Mouse (Mus musculus): ENCODE data around the gene Syn3. TPM values are rescaled to one million over a fixed set of nuclear protein-coding genes. Genes with fewer than 3 reads are reported as not detected.

Syn3 gene
- polyA plus RNA-seq, 2 experiments, result 1.9 to 2.0 TPM

- Histone ChIP-seq H3K36me3 (ENCODE audit: control insufficient read depth, insufficient read depth, low read length) (no peaks in the 10 kb centered on the region), H3K4me2 (replicated peaks; ENCODE audit: low read depth, low read length, severe bottlenecking) (no peak overlapping the region), H3K9ac (ENCODE audit: low read depth, low read length, severe bottlenecking) (no peak overlapping the region), H3K27me3 (ENCODE audit: control insufficient read depth, insufficient read depth, low read length) (no peaks in the 10 kb centered on the region), H3K4me3 (replicated peaks; ENCODE audit: low read length) (no peak overlapping the region), H3K4me1 (ENCODE audit: control insufficient read depth, insufficient read depth, low read length) (peaks cover 3% of the 10 kb centered on the region; the same call in 1 of the 2 replicates), H3K9me3 (ENCODE audit: control insufficient read depth, low read length) (no peaks in the 10 kb centered on the region), H3K27ac (replicated peaks; ENCODE audit: low read depth, low read length) (no peak overlapping the region)
- DNase-seq (ENCODE audit: low spot score), result no peak
- no peak for ATAC-seq (ENCODE audit: low FRiP score, low read depth)
- WGBS, result 17% methylated on average over 2 of the region's 2 CpGs
- TF ChIP-seq POLR2A (IDR thresholded peaks at IDR 0.05; ENCODE audit: borderline replicate concordance, extremely low read depth, insufficient read depth, insufficient read length), result no peak
Observed at GRCm38 (mm10) chr10:86359208-86359607, 139.5 kb downstream of the Syn3 start.

GRCm38 (mm10) chr10:86358307-86358975, 140.3 kb downstream of the Syn3 start:
- WGBS, result 77% methylated on average over 7 of the region's 7 CpGs
- no peak for TF ChIP-seq POLR2A (IDR thresholded peaks at IDR 0.05; ENCODE audit: borderline replicate concordance, extremely low read depth, insufficient read depth, insufficient read length)

GRCm38 (mm10) chr10:86356819-86357563, 141.7 kb downstream of the Syn3 start:
- WGBS, result 52% methylated on average over 5 of the region's 5 CpGs
- Histone ChIP-seq H3K4me2 (replicated peaks; ENCODE audit: low read depth, low read length, severe bottlenecking) (no peak overlapping the region), H3K27me3 (ENCODE audit: control insufficient read depth, insufficient read depth, low read length) (no peaks in the 10 kb centered on the region), H3K27ac (replicated peaks; ENCODE audit: low read depth, low read length) (no peak overlapping the region), H3K36me3 (ENCODE audit: control insufficient read depth, insufficient read depth, low read length) (no peaks in the 10 kb centered on the region), H3K4me3 (replicated peaks; ENCODE audit: low read length) (no peak overlapping the region), H3K9me3 (ENCODE audit: control insufficient read depth, low read length) (no peaks in the 10 kb centered on the region), H3K4me1 (ENCODE audit: control insufficient read depth, insufficient read depth, low read length) (peaks cover 3% of the 10 kb centered on the region; the same call in 1 of the 2 replicates), H3K9ac (ENCODE audit: low read depth, low read length, severe bottlenecking) (no peak overlapping the region)
- ATAC-seq (ENCODE audit: low FRiP score, low read depth), result no peak
- no peak for DNase-seq (ENCODE audit: low spot score)
- TF ChIP-seq POLR2A (IDR thresholded peaks at IDR 0.05; ENCODE audit: borderline replicate concordance, extremely low read depth, insufficient read depth, insufficient read length), result no peak

More at GRCm38 (mm10) chr10:86358307-86358975, 140.3 kb downstream of the Syn3 start:
- Histone ChIP-seq H3K9ac (ENCODE audit: low read depth, low read length, severe bottlenecking) (no peak overlapping the region), H3K4me3 (replicated peaks; ENCODE audit: low read length) (no peak overlapping the region), H3K27ac (replicated peaks; ENCODE audit: low read depth, low read length) (no peak overlapping the region), H3K36me3 (ENCODE audit: control insufficient read depth, insufficient read depth, low read length) (no peaks in the 10 kb centered on the region), H3K4me2 (replicated peaks; ENCODE audit: low read depth, low read length, severe bottlenecking) (no peak overlapping the region), H3K27me3 (ENCODE audit: control insufficient read depth, insufficient read depth, low read length) (no peaks in the 10 kb centered on the region), H3K4me1 (ENCODE audit: control insufficient read depth, insufficient read depth, low read length) (peaks cover 3% of the 10 kb centered on the region; the same call in 1 of the 2 replicates), H3K9me3 (ENCODE audit: control insufficient read depth, low read length) (no peaks in the 10 kb centered on the region)
- ATAC-seq (ENCODE audit: low FRiP score, low read depth) (no peak), DNase-seq (ENCODE audit: low spot score) (no peak)

GRCm38 (mm10) chr10:86352521-86352920, 146.2 kb downstream of the Syn3 start:
- no peak for ATAC-seq (ENCODE audit: low FRiP score, low read depth)
- Histone ChIP-seq H3K4me1 (ENCODE audit: control insufficient read depth, insufficient read depth, low read length) (no peaks in the 10 kb centered on the region), H3K9me3 (ENCODE audit: control insufficient read depth, low read length) (no peaks in the 10 kb centered on the region), H3K36me3 (ENCODE audit: control insufficient read depth, insufficient read depth, low read length) (peaks cover 8% of the 10 kb centered on the region; the same call in 1 of the 2 replicates), H3K4me3 (replicated peaks; ENCODE audit: low read length) (no peak overlapping the region), H3K4me2 (replicated peaks; ENCODE audit: low read depth, low read length, severe bottlenecking) (no peak overlapping the region), H3K9ac (ENCODE audit: low read depth, low read length, severe bottlenecking) (no peak overlapping the region), H3K27ac (replicated peaks; ENCODE audit: low read depth, low read length) (no peak overlapping the region), H3K27me3 (ENCODE audit: control insufficient read depth, insufficient read depth, low read length) (no peaks in the 10 kb centered on the region)
- no peak for TF ChIP-seq POLR2A (IDR thresholded peaks at IDR 0.05; ENCODE audit: borderline replicate concordance, extremely low read depth, insufficient read depth, insufficient read length)
- DNase-seq (ENCODE audit: low spot score), result no peak
- 96% methylated on average over 3 of the region's 3 CpGs for WGBS

- no peak for ATAC-seq (ENCODE audit: low FRiP score, low read depth)
- H3K4me3 ChIP-seq (replicated peaks; ENCODE audit: low read length), result no peak overlapping the region
- 83% methylated on average over 2 of the region's 2 CpGs for WGBS
Observed at GRCm38 (mm10) chr10:86351287-86351686, 147.4 kb downstream of the Syn3 start.

More at GRCm38 (mm10) chr10:86351287-86351686, 147.4 kb downstream of the Syn3 start:
- H3K27me3 ChIP-seq (ENCODE audit: control insufficient read depth, insufficient read depth, low read length), result no peaks in the 10 kb centered on the region
- H3K9me3 ChIP-seq (ENCODE audit: control insufficient read depth, low read length), result no peaks in the 10 kb centered on the region
- DNase-seq (ENCODE audit: low spot score), result no peak
- TF ChIP-seq POLR2A (IDR thresholded peaks at IDR 0.05; ENCODE audit: borderline replicate concordance, extremely low read depth, insufficient read depth, insufficient read length), result no peak
- H3K4me2 ChIP-seq (replicated peaks; ENCODE audit: low read depth, low read length, severe bottlenecking), result no peak overlapping the region
- peaks cover 19% of the 10 kb centered on the region for H3K36me3 ChIP-seq (ENCODE audit: control insufficient read depth, insufficient read depth, low read length)
- no peak overlapping the region for H3K9ac ChIP-seq (ENCODE audit: low read depth, low read length, severe bottlenecking)
- H3K27ac ChIP-seq (replicated peaks; ENCODE audit: low read depth, low read length), result no peak overlapping the region
- H3K4me1 ChIP-seq (ENCODE audit: control insufficient read depth, insufficient read depth, low read length), result no peaks in the 10 kb centered on the region; the same call in 1 of the 2 replicates
